Comparison of ENCODE assay signal across 21 mouse cellular contexts in genomic region chr4:116193583-116194383, GRCm38 (mm10). TPM values are rescaled to one million over a fixed set of nuclear protein-coding genes. Genes with fewer than 3 reads are reported as not detected.
A peak's percentile ranks its signal among the peaks of the same experiment; 100 is the strongest.
DNase-seq lines count a peak whose midpoint lies in the region; ATAC-seq lines count a peak whose summit lies in the region.
"Had no signal": no experiment of that assay in that cellular context is flagged by ENCODE, and none has a peak within 500 bp of the region (broad histone marks: within the 10 kb centered on the region; RNA-seq: fewer than 3 reads in every experiment).

No protein-coding gene starts in this region.

- no peaks in the 10 kb centered on the region for H3K27me3 ChIP-seq in liver, embryonic 16.5 days (ENCODE audit: control insufficient read depth, insufficient read depth, low read depth, low read length)
- H3K27me3 ChIP-seq: limb, embryonic 13.5 days; neural tube, embryonic 12.5 days had no signal

- no peak overlapping the region; the same call in none of the 2 replicates for H3K9ac ChIP-seq in liver, embryonic 16.5 days (ENCODE audit: low read depth, low read length)
- H3K9ac ChIP-seq: limb, embryonic 13.5 days; neural tube, embryonic 12.5 days had no signal

- 23% methylated on average over 9 of the region's 9 CpGs for WGBS in liver, embryonic 16.5 days (ENCODE audit: insufficient replicate concordance)

- peak overlapping the region; percentile 30; the same call in 1 of the 2 replicates for H3K4me2 ChIP-seq in liver, embryonic 16.5 days (ENCODE audit: low read depth, low read length)
- H3K4me2 ChIP-seq: limb, embryonic 13.5 days; neural tube, embryonic 12.5 days had no signal

- peak; percentile 8 to 31 for DNase-seq in spleen, postnatal 36 days (ENCODE audit: low spot score in 2 of 2)
- DNase-seq in spleen, postnatal 14 days (ENCODE audit: low spot score in 2 of 2): no peak
- DNase-seq in kidney, postnatal 25 days: no peak
- no peak for DNase-seq in ovary, postnatal 10 days (ENCODE audit: low spot score)
- DNase-seq: cerebellum, postnatal 14 days; heart, adult 11 months; lung, postnatal 36 days; thymus, postnatal 14 days had no signal

- no peaks in the 10 kb centered on the region for H3K9me3 ChIP-seq in liver, embryonic 16.5 days (replicated peaks; ENCODE audit: control insufficient read depth, low read length)
- H3K9me3 ChIP-seq: limb, embryonic 13.5 days; neural tube, embryonic 12.5 days had no signal

- peak; percentile 90 for ATAC-seq in erythroblast, adult 5-6 weeks (replicated peaks; ENCODE audit: low FRiP score, poor library complexity, severe bottlenecking)
- peak; percentile 99 for ATAC-seq in liver, embryonic 16.5 days (ENCODE audit: low read depth)
- ATAC-seq in inflammation-experienced regulatory T-cells, adult 6 months: no peak
- ATAC-seq: forebrain, embryonic 14.5 days; hindbrain, postnatal 0 days had no signal

- no peak overlapping the region for H3K4me3 ChIP-seq in liver, embryonic 16.5 days (ENCODE audit: low read depth, low read length)
- H3K4me3 ChIP-seq: limb, embryonic 13.5 days; neural tube, embryonic 12.5 days had no signal

- no peaks in the 10 kb centered on the region for H3K36me3 ChIP-seq in liver, embryonic 16.5 days (ENCODE audit: control insufficient read depth, insufficient read depth)
- H3K36me3 ChIP-seq: limb, embryonic 13.5 days; neural tube, embryonic 12.5 days had no signal

- H3K27ac ChIP-seq in liver, embryonic 16.5 days (ENCODE audit: low read length): peak overlapping the region; percentile 85
- H3K27ac ChIP-seq: hindbrain, postnatal 0 days; kidney, postnatal 0 days; limb, embryonic 13.5 days; neural tube, embryonic 12.5 days had no signal

- H3K4me1 ChIP-seq in liver, embryonic 16.5 days (ENCODE audit: control insufficient read depth, low read depth, low read length): peaks cover 21% of the 10 kb centered on the region
- H3K4me1 ChIP-seq: limb, embryonic 13.5 days; neural tube, embryonic 12.5 days had no signal

RNA-seq across cellular contexts. Expression of gene Gm49337, which starts 20.6 kb away (rescaled TPM):
- total RNA-seq in erythroblast, adult 5-6 weeks (2015; ENCODE audit: low replicate concordance): 0.84 TPM in 1 of 2 replicates, not detected in the other
- not detected in 2 replicates for total RNA-seq in erythroblast, adult 5-6 weeks (2017; ENCODE audit: low replicate concordance)
- not detected in 2 replicates for polyA plus RNA-seq in liver, embryonic 16.5 days (2015; fragmentation: Nextera tagmentation; extraction: Ambion mirVana)
- not detected for polyA plus RNA-seq in inflammation-experienced regulatory T-cells, adult 6 months (2017; shearing (Covaris generic))
- total RNA-seq: adrenal gland, adult 18-20 months; hindbrain, postnatal 0 days; midbrain, postnatal 0 days had no signal
- polyA plus RNA-seq: embryonic facial prominence, embryonic 14.5 days; forebrain, embryonic 14.5 days; heart, embryonic 16.5 days; hindbrain, postnatal 0 days; kidney, postnatal 0 days; limb, embryonic 13.5 days; midbrain, postnatal 0 days; neural tube, embryonic 12.5 days had no signal

RNA-seq across cellular contexts. Expression of gene 1700042G07Rik, which starts 20.6 kb away (rescaled TPM):
- total RNA-seq in erythroblast, adult 5-6 weeks (2015; ENCODE audit: low replicate concordance): not detected in 2 replicates
- total RNA-seq in erythroblast, adult 5-6 weeks (2017; ENCODE audit: low replicate concordance): not detected in 2 replicates
- polyA plus RNA-seq in liver, embryonic 16.5 days (2015; fragmentation: Nextera tagmentation; extraction: Ambion mirVana): not detected in 2 replicates
- not detected for polyA plus RNA-seq in inflammation-experienced regulatory T-cells, adult 6 months (2017; shearing (Covaris generic))
- total RNA-seq: adrenal gland, adult 18-20 months; hindbrain, postnatal 0 days; left cerebral cortex, adult 18-20 months; midbrain, postnatal 0 days had no signal
- polyA plus RNA-seq: embryonic facial prominence, embryonic 14.5 days; forebrain, embryonic 14.5 days; heart, embryonic 16.5 days; hindbrain, postnatal 0 days; kidney, postnatal 0 days; limb, embryonic 13.5 days; midbrain, postnatal 0 days; neural tube, embryonic 12.5 days had no signal

RNA-seq across cellular contexts. Expression of gene Tspan1, which starts 26.4 kb away (rescaled TPM):
- not detected in 2 replicates for total RNA-seq in erythroblast, adult 5-6 weeks (2015; ENCODE audit: low replicate concordance)
- total RNA-seq in erythroblast, adult 5-6 weeks (2017; ENCODE audit: low replicate concordance): not detected in 2 replicates
- polyA plus RNA-seq in liver, embryonic 16.5 days (2015; fragmentation: Nextera tagmentation; extraction: Ambion mirVana): 0.27 TPM in 1 of 2 replicates, not detected in the other
- not detected for polyA plus RNA-seq in inflammation-experienced regulatory T-cells, adult 6 months (2017; shearing (Covaris generic))
- total RNA-seq: adrenal gland, adult 18-20 months had no signal
- polyA plus RNA-seq: forebrain, embryonic 14.5 days had no signal

RNA-seq across cellular contexts. Expression of gene Pik3r3, which starts 27.6 kb away (rescaled TPM):
- total RNA-seq in erythroblast, adult 5-6 weeks (2015; ENCODE audit: low replicate concordance): not detected in 2 replicates
- 0.26 and 0.84 TPM in 2 replicates for total RNA-seq in erythroblast, adult 5-6 weeks (2017; ENCODE audit: low replicate concordance)
- 0.61 and 0.72 TPM in 2 replicates for polyA plus RNA-seq in liver, embryonic 16.5 days (2015; fragmentation: Nextera tagmentation; extraction: Ambion mirVana)
- 1 to 10 TPM; 1.2 to 3.4 (median 2.3) TPM for polyA plus RNA-seq in inflammation-experienced regulatory T-cells, adult 6 months (2017; shearing (Covaris generic))

RNA-seq across cellular contexts. Expression of gene Lurap1, which starts 42.6 kb away (rescaled TPM):
- not detected in 2 replicates for total RNA-seq in erythroblast, adult 5-6 weeks (2015; ENCODE audit: low replicate concordance)
- not detected in 2 replicates for total RNA-seq in erythroblast, adult 5-6 weeks (2017; ENCODE audit: low replicate concordance)
- 0.26 and 0.38 TPM in 2 replicates for polyA plus RNA-seq in liver, embryonic 16.5 days (2015; fragmentation: Nextera tagmentation; extraction: Ambion mirVana)
- polyA plus RNA-seq in inflammation-experienced regulatory T-cells, adult 6 months (2017; shearing (Covaris generic)): under 1 TPM; 0.43 to 0.75 (median 0.63) TPM

Comparison
In these comparisons a context has a peak if more than half of its experiments do, and no peak if none do; other contexts are left out.
1. DNase-seq: peak in spleen, postnatal 36 days (2 of 2); none in spleen, postnatal 14 days (0 of 2), kidney, postnatal 25 days (0 of 2) and ovary, postnatal 10 days (single experiment).